Mouse (Mus musculus): ENCODE measurements at regions not wholly inside any gene's neighbourhood (a gene's known extent, or its start where the extent isn't known, plus 50 kb on each side); places are given as distances from the start of the nearest gene placed in this dataset.

DNA sequence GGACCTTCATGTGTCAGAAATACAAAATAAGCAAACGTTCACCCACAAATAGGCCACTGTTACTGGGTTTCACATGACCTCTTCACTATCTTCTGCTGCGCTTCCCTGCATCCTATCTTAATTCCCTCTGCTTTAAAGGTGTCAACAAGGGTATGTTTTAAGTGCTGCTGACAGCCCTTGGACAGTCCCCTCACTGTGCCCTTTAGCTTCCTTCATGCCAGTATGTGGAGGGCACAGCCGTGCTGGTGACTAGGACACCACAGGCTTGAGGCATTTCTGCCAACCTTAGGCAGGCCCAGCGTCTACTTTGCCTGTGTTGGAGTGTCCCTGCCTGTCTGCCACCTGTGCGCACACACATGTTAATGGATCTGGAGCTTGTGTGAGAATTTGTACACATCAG lies 63.9 kb upstream of the Zfp536 start:
- H3K4me1 ChIP-seq (replicated peaks; ENCODE audit: control insufficient read depth, insufficient read depth, low read length), result peaks cover 20% of the 10 kb centered on the region
- no peak overlapping the region for H3K4me2 ChIP-seq (ENCODE audit: low read length)
- no peaks in the 10 kb centered on the region for H3K27me3 ChIP-seq (replicated peaks; ENCODE audit: control insufficient read depth, insufficient read depth, low read length)
- no peaks in the 10 kb centered on the region for H3K9me3 ChIP-seq (ENCODE audit: control insufficient read depth, low read length)
- no peak overlapping the region for H3K9ac ChIP-seq (replicated peaks; ENCODE audit: low read depth, low read length)
- H3K27ac ChIP-seq (ENCODE audit: low read length), result no peak overlapping the region
- 85% methylated on average over 5 of the region's 5 CpGs for WGBS
- ATAC-seq, result no peak
- H3K36me3 ChIP-seq (ENCODE audit: control insufficient read depth, insufficient read depth), result no peaks in the 10 kb centered on the region
- no peak overlapping the region for H3K4me3 ChIP-seq (replicated peaks; ENCODE audit: low read length)

- H3K27me3 ChIP-seq (replicated peaks; ENCODE audit: control insufficient read depth, insufficient read depth, low read length), result no peaks in the 10 kb centered on the region
- peaks cover 14% of the 10 kb centered on the region for H3K4me1 ChIP-seq (replicated peaks; ENCODE audit: control insufficient read depth, insufficient read depth, low read length)
- H3K4me3 ChIP-seq (replicated peaks; ENCODE audit: low read length), result no peak overlapping the region
- H3K27ac ChIP-seq (ENCODE audit: low read length), result no peak overlapping the region
- H3K9me3 ChIP-seq (ENCODE audit: control insufficient read depth, low read length), result no peaks in the 10 kb centered on the region
- WGBS, result 32% methylated on average over 8 of the region's 8 CpGs
- no peak for ATAC-seq
- H3K36me3 ChIP-seq (ENCODE audit: control insufficient read depth, insufficient read depth), result no peaks in the 10 kb centered on the region
- no peak overlapping the region for H3K4me2 ChIP-seq (ENCODE audit: low read length)
- no peak overlapping the region for H3K9ac ChIP-seq (replicated peaks; ENCODE audit: low read depth, low read length)
Observed at GRCm38 (mm10) chr7:37833420-37833819, 60.0 kb upstream of the Zfp536 start.

- Histone ChIP-seq H3K4me1 (replicated peaks; ENCODE audit: control insufficient read depth, insufficient read depth, low read length) (peaks cover 14% of the 10 kb centered on the region), H3K4me2 (ENCODE audit: low read length) (no peak overlapping the region), H3K9ac (replicated peaks; ENCODE audit: low read depth, low read length) (no peak overlapping the region), H3K9me3 (ENCODE audit: control insufficient read depth, low read length) (no peaks in the 10 kb centered on the region), H3K27ac (ENCODE audit: low read length) (no peak overlapping the region), H3K27me3 (replicated peaks; ENCODE audit: control insufficient read depth, insufficient read depth, low read length) (no peaks in the 10 kb centered on the region), H3K4me3 (replicated peaks; ENCODE audit: low read length) (no peak overlapping the region), H3K36me3 (ENCODE audit: control insufficient read depth, insufficient read depth) (no peaks in the 10 kb centered on the region)
- ATAC-seq, result peak; percentile 43
- 31% methylated on average over 4 of the region's 4 CpGs for WGBS
Observed at GRCm38 (mm10) chr7:37832322-37832721, 58.9 kb upstream of the Zfp536 start.

DNA sequence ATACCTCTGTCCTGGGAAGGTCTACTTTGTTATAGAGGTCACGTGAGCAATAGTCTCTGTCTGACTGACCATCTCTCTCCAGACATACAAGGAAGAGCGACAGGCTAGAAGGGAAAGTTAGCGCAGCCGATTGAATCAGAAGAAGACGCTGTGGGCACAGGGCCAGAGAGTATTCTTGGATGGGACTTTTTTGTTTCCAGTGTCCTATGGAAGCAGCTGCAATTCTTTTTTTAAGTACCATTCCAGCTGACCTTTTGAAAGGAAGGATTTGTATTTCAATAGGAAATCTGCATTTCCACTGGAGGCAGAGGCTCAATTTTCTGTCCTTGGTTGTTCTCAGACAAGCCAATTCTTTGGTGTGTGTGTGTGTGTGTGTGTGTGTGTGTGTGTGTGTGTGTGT lies 52.3 kb upstream of the Zfp536 start:
- Histone ChIP-seq H3K27ac (ENCODE audit: low read length) (no peak overlapping the region), H3K36me3 (ENCODE audit: control insufficient read depth, insufficient read depth) (no peaks in the 10 kb centered on the region), H3K27me3 (replicated peaks; ENCODE audit: control insufficient read depth, insufficient read depth, low read length) (no peaks in the 10 kb centered on the region), H3K4me1 (replicated peaks; ENCODE audit: control insufficient read depth, insufficient read depth, low read length) (no peaks in the 10 kb centered on the region), H3K9ac (replicated peaks; ENCODE audit: low read depth, low read length) (no peak overlapping the region), H3K4me2 (ENCODE audit: low read length) (no peak overlapping the region), H3K4me3 (replicated peaks; ENCODE audit: low read length) (no peak overlapping the region), H3K9me3 (ENCODE audit: control insufficient read depth, low read length) (no peaks in the 10 kb centered on the region)
- WGBS, result 57% methylated on average over 5 of the region's 5 CpGs
- no peak for ATAC-seq
